Mouse (Mus musculus) brown adipose tissue, adult 24 weeks (tissue): Measurements from ENCODE around the gene Sugp2. TPM values are rescaled to one million over a fixed set of nuclear protein-coding genes. Genes with fewer than 3 reads are reported as not detected.

Experiments
- H3K27ac ChIP-seq: fragments of 200-500 bp; replicated peaks from 2 replicates; pipeline ENCODE4 v1.5.1; 2012; ENCODE audit warnings: low read depth, mild to moderate bottlenecking, low read length
- H3K4me1 ChIP-seq: fragments of 200-500 bp; 2 replicates; pipeline ENCODE4 v1.6.1; 2012; ENCODE audit warnings: low read length, mixed read lengths; ENCODE audit not compliant: control insufficient read depth, insufficient read depth, insufficient read length
- H3K4me3 ChIP-seq: fragments of 200-500 bp; 2 replicates; pipeline ENCODE4 v1.5.1; 2012; ENCODE audit warnings: low read depth, mild to moderate bottlenecking, low read length, moderate library complexity; ENCODE audit not compliant: insufficient read depth
- polyA plus RNA-seq: library from polyadenylated mRNA; stranded (reverse); fragments of >200 nt; gene quantifications from 2 replicates; pipeline ENCODE4 v1.2.4, GENCODE M21; 2012; ENCODE audit not compliant: missing spikeins, insufficient read depth, insufficient read length

Gene Sugp2
- polyA plus RNA-seq, 1 experiment, result 5.9 TPM

DNA sequence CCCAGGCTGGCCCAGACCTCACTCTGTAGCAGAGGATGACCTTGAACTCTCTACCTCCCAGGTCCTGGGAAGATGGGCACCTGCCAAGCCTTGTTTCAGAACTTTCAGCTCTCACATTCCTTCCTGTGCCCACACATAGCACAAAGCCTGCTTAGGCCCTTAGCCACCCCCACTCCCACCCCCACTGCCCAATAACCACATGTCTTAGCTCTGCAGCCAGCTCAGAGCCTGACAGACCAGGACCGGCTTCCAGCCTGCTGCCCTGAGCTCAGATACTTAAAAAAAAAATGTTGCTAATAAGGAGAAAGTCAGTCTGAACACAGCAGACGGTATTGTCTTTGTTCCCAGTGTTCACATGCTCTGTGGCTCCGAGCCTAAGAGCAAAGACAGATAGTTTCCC lies 47.0 kb downstream of the Sugp2 start:
- H3K27ac ChIP-seq, result no peak overlapping the region
- no peak overlapping the region for H3K4me3 ChIP-seq
- H3K4me1 ChIP-seq, result peaks cover 10% of the 10 kb centered on the region; the same call in 1 of the 2 replicates

DNA sequence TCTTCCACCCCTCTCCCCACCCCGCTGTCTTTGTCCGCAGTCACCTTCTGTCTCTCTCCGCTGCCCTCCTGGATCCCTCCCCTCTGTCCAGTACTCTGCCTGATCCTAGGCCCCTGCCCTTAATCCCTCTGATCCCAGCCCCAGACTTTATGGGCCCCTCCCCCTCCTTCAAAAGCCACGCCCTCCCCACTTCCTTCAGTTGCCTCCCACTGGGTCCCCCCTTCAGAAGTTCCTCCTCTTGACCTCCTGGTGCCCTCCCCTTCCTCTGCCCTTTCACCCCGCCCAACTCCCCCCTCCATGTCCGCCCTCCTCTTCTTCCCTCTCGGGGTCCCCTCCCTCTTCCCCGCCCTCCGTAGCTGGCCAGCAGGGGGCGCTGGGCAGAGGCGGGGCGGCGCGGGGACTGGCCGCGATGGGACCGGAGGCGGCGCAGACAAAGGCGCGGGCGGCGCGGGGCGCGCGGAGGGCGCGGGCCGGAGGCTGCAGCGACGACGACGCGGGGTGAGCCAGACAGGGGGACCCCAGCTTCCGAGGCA lies 48.6 kb downstream of the Sugp2 start, which contains the start of gene Homer3:
Homer3 (plus strand) TSS at position 225 of the 533 bp plus-strand sequence.
- Histone ChIP-seq H3K4me3 (peak within 1 kb of the TSS; percentile 95), H3K27ac (peak within 1 kb of the TSS; percentile 76), H3K4me1 (no peaks in the 10 kb centered on the region; the same call in 1 of the 2 replicates)

GRCm38 (mm10) chr8:70283136-70284077 lies 49.4 kb downstream of the Sugp2 start:
- Histone ChIP-seq H3K4me1 (no peaks in the 10 kb centered on the region; the same call in 1 of the 2 replicates), H3K4me3 (peak overlapping the region; percentile 95), H3K27ac (peak overlapping the region; percentile 64; the same call in 1 of the 2 replicates)

GRCm38 (mm10) chr8:70284421-70284820 lies 50.4 kb downstream of the Sugp2 start:
- no peak overlapping the region for H3K4me3 ChIP-seq
- H3K27ac ChIP-seq, result no peak overlapping the region
- H3K4me1 ChIP-seq, result no peaks in the 10 kb centered on the region

DNA sequence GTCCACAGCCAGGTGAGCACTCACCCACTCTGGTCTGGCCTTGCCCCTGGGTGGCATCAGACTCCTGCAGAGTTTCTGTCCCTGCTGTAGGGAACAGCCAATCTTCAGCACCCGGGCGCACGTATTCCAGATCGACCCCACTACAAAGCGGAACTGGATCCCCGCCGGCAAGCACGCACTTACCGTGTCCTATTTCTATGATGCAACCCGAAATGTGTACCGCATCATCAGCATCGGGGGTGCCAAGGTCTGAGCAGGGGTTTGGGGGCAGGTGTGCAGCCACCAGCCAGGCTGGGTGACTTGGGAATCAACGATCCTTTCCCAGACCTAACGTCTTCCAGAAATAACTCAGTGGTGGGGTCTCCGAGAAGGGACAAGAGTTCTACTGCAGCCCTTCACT lies 51.3 kb downstream of the Sugp2 start:
- Histone ChIP-seq H3K4me1 (no peaks in the 10 kb centered on the region), H3K4me3 (no peak overlapping the region), H3K27ac (no peak overlapping the region)

DNA sequence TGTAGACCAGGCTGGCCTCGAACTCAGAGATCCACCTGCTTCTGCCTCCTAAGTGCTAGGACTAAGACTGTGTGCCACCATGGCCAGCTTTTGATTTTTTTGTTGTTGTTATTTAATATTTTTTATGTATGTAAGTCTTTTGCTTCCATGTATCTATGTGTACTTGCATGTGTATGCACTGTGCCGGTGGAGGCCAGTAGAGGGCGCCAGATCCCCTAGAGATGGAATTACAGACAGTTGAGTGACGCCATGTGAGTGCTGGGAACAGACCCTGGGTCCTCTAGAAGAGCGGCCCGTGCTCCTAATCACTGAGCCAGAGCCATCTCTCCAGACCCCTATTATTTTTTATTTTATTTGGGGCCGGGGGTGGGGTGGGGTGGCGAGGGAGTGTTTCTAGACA lies 52.7 kb downstream of the Sugp2 start:
- no peaks in the 10 kb centered on the region for H3K4me1 ChIP-seq
- no peak overlapping the region for H3K4me3 ChIP-seq
- H3K27ac ChIP-seq, result no peak overlapping the region

- no peaks in the 10 kb centered on the region for H3K4me1 ChIP-seq
- H3K27ac ChIP-seq, result no peak overlapping the region
- no peak overlapping the region for H3K4me3 ChIP-seq
Measured at GRCm38 (mm10) chr8:70293988-70294405, 60.0 kb downstream of the Sugp2 start.

DNA sequence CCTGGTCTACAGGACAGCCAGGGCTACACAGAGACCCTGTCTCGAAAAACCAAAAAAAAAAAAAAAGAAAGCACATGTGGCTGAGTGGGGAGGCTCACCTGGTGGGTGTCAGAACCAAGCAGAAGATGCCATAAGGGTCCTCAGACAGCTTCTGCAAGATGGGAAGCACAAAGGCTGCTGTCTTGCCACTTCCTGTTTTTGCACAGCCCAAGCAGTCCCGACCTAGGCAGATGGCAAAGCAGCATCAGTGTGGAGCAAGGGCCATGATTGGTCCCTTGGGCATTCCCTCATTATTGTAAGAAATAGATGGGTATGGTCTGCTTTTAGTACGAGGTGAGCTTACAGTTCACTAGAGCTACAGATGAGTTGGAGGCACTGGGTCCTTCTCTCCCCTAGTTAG lies 66.9 kb downstream of the Sugp2 start:
- H3K4me3 ChIP-seq, result peak overlapping the region; percentile 20; the same call in 1 of the 2 replicates
- H3K27ac ChIP-seq, result no peak overlapping the region
- peaks cover 9% of the 10 kb centered on the region for H3K4me1 ChIP-seq

- Histone ChIP-seq H3K4me1 (peaks cover 9% of the 10 kb centered on the region), H3K27ac (peak within 1 kb of the TSS; percentile 93), H3K4me3 (peak within 1 kb of the TSS; percentile 86)
Measured at GRCm38 (mm10) chr8:70302358-70302890, 68.4 kb downstream of the Sugp2 start, which contains the start of the genes Ddx49 and Cope. Gene Ddx49 (minus strand): TSS chr8:70302489. Gene Cope (plus strand): TSS chr8:70302518.

- Histone ChIP-seq H3K4me3 (peak overlapping the region; percentile 86), H3K27ac (peak overlapping the region; percentile 93), H3K4me1 (peaks cover 9% of the 10 kb centered on the region)
Measured at GRCm38 (mm10) chr8:70302901-70303300, 68.9 kb downstream of the Sugp2 start.

DNA sequence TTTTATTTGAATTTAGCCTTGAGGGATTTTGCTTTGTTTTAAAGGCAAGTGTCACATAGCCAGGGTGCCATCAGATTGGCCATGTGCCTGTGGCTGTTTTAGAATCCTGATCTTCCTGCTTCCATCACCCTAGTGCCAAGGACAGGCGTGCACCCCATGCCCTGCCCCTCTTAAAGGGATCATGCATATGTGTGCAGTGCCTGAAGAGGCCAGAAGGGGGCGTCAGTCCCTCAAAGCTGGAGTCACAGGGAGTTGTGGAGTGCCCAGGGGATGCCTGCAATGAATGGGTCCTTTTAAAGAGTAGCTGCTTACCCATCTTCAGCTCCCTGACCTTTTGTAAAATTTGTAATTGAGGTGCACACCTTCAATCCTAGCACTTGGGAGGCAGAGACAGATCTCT lies 75.3 kb downstream of the Sugp2 start:
- H3K4me1 ChIP-seq, result no peaks in the 10 kb centered on the region
- H3K4me3 ChIP-seq, result no peak overlapping the region
- no peak overlapping the region for H3K27ac ChIP-seq

GRCm38 (mm10) chr8:70313399-70313798 lies 79.4 kb downstream of the Sugp2 start:
- no peak overlapping the region for H3K27ac ChIP-seq

DNA sequence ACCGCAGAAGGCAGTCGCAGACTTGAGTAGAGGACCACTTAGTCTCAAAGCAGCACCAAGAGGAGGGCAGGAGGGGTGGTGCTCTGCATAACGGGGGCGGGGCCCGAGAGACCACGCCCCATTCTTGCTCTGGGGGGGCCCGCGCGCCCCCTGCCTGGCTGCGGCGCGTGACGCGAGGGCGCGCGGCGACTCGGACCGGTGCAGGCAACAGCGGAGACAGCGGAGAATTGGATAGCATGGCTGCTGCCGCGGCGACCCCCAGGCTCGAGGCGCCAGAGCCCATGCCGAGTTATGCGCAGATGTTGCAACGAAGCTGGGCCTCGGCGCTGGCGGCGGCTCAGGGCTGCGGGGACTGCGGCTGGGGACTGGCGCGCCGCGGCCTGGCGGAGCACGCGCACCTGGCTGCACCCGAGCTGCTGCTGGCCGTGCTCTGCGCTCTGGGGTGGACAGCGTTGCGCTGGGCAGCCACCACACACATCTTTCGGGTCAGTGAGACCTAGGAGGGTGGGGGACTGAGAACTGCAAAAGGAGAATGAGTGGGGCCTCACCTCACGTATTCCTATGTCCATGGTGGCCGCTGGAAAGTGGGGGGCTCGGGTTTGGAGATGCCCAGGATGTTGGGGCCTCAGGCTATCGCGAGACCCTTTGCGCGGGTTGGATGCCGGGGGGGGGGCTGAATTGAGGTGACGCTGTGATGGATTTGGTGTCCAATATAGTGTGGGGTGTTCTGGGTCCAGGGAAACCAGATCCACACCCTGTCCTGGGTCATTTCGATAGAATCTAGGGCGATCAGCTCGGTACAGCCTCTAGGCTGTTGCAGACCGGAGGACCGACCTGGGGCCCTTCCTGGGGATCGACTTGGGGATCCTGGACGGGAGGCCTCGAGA lies 81.8 kb downstream of the Sugp2 start, which contains the start of gene Cers1:
Cers1 (plus strand) TSS at position 152 of the 887 bp plus-strand sequence.
- Histone ChIP-seq H3K4me1 (no peaks in the 10 kb centered on the region), H3K27ac (no peak within 1 kb of the TSS), H3K4me3 (peak within 1 kb of the TSS; percentile 56)

More at GRCm38 (mm10) chr8:70313399-70313798, 79.4 kb downstream of the Sugp2 start:
- H3K4me3 ChIP-seq, result no peak overlapping the region
- no peaks in the 10 kb centered on the region for H3K4me1 ChIP-seq
